14 mouse cellular contexts compared by ENCODE assay signal in genomic region chr15:86104401-86105344, GRCm38 (mm10). TPM values are rescaled to one million over a fixed set of nuclear protein-coding genes. Genes with fewer than 3 reads are reported as not detected.
A peak's percentile ranks its signal among the peaks of the same experiment; 100 is the strongest.
DNase-seq lines count a peak whose midpoint lies in the region; ATAC-seq lines count a peak whose summit lies in the region.
"Had no signal": no experiment of that assay in that cellular context is flagged by ENCODE, and none has a peak within 500 bp of the region (broad histone marks: within the 10 kb centered on the region; RNA-seq: fewer than 3 reads in every experiment).

No protein-coding gene starts in this region.

- 93% methylated on average over 19 of the region's 19 CpGs for WGBS in hindbrain, embryonic 10.5 days
- 94% methylated on average over 19 of the region's 19 CpGs for WGBS in hindbrain, embryonic 16.5 days

- no peaks in the 10 kb centered on the region for H3K9me3 ChIP-seq in hindbrain, embryonic 10.5 days
- H3K9me3 ChIP-seq in hindbrain, embryonic 16.5 days (ENCODE audit: control insufficient read depth, low read length): no peaks in the 10 kb centered on the region
- H3K9me3 ChIP-seq: forebrain, embryonic 12.5 days had no signal

- H3K4me2 ChIP-seq in hindbrain, embryonic 16.5 days (ENCODE audit: low read length): no peak overlapping the region
- H3K4me2 ChIP-seq: forebrain, embryonic 12.5 days had no signal

- DNase-seq in hindbrain, embryonic 10.5 days (ENCODE audit: low spot score): no peak
- DNase-seq in heart, postnatal 10 days: peak; percentile 58 to 76
- DNase-seq in neural tube, embryonic 10.5 days (ENCODE audit: extremely low spot score, low spot score): no peak
- DNase-seq: adrenal gland, postnatal 14 days; cerebellum, adult 11-12 months; lung, adult 18-20 months; midbrain, embryonic 14.5 days; thymus, postnatal 4 days had no signal

- peaks cover 28% of the 10 kb centered on the region for H3K4me1 ChIP-seq in hindbrain, embryonic 10.5 days (replicated peaks)
- peaks cover 4% of the 10 kb centered on the region for H3K4me1 ChIP-seq in hindbrain, embryonic 16.5 days (ENCODE audit: control insufficient read depth, insufficient read depth, low read depth, low read length)

- no peak for ATAC-seq in hindbrain, embryonic 16.5 days
- peak; percentile 46 for ATAC-seq in common myeloid progenitor, adult 5-6 weeks (replicated peaks; ENCODE audit: low read depth, poor library complexity, severe bottlenecking)
- ATAC-seq in megakaryocyte progenitor cell, adult 5-6 weeks (replicated peaks; ENCODE audit: poor library complexity): peak; percentile 66
- ATAC-seq in CD4-positive, CD25-positive, alpha-beta regulatory T cell, adult 4 months: no peak
- ATAC-seq: inflammation-experienced regulatory T-cells, adult 6 months had no signal

- peaks cover 47% of the 10 kb centered on the region for H3K36me3 ChIP-seq in hindbrain, embryonic 10.5 days
- H3K36me3 ChIP-seq in hindbrain, embryonic 16.5 days (ENCODE audit: control insufficient read depth, insufficient read depth, low read length): peaks cover 6% of the 10 kb centered on the region

- H3K27ac ChIP-seq in hindbrain, embryonic 10.5 days: peak overlapping the region; percentile 50; the same call in 1 of the 2 replicates
- no peak overlapping the region for H3K27ac ChIP-seq in hindbrain, embryonic 16.5 days (ENCODE audit: low read depth, low read length)
- H3K27ac ChIP-seq: forebrain, embryonic 12.5 days had no signal

- H3K27me3 ChIP-seq in hindbrain, embryonic 10.5 days (ENCODE audit: insufficient read depth, poor library complexity, severe bottlenecking): no peaks in the 10 kb centered on the region
- H3K27me3 ChIP-seq in hindbrain, embryonic 16.5 days (replicated peaks; ENCODE audit: control insufficient read depth, insufficient read depth, low read length): no peaks in the 10 kb centered on the region
- H3K27me3 ChIP-seq: forebrain, embryonic 12.5 days had no signal

- intact Hi-C loops in heart, postnatal 10 days (cut with DNase I): no loop called here

- H3K9ac ChIP-seq in hindbrain, embryonic 16.5 days (ENCODE audit: low read depth, low read length): no peak overlapping the region; the same call in 1 of the 2 replicates
- H3K9ac ChIP-seq: forebrain, embryonic 12.5 days had no signal

- no peak overlapping the region for H3K4me3 ChIP-seq in hindbrain, embryonic 10.5 days
- H3K4me3 ChIP-seq in hindbrain, embryonic 16.5 days (ENCODE audit: low read length): no peak overlapping the region
- H3K4me3 ChIP-seq: forebrain, embryonic 12.5 days had no signal

RNA-seq across cellular contexts. Expression of gene Gramd4, which starts 47.2 kb away (rescaled TPM):
- polyA plus RNA-seq in hindbrain, embryonic 10.5 days (2016; fragmentation: Nextera tagmentation; extraction: Ambion mirVana): 16.6 and 18.0 TPM in 2 replicates
- 18.4 and 30.4 TPM in 2 replicates for polyA plus RNA-seq in hindbrain, embryonic 16.5 days (2015; fragmentation: Nextera tagmentation; extraction: Ambion mirVana)
- total RNA-seq in common myeloid progenitor, adult 5-6 weeks (2017): 29.5 and 33.1 TPM in 2 replicates
- total RNA-seq in heart, postnatal 10 days (2021): 10 to 100 TPM; 37.2 to 42.1 TPM
- 7.1 and 7.4 TPM in 2 replicates for total RNA-seq in megakaryocyte progenitor cell, adult 5-6 weeks (2015)
- total RNA-seq in megakaryocyte progenitor cell, adult 5-6 weeks (2017): 19.7 and 20.5 TPM in 2 replicates
- polyA plus RNA-seq in CD4-positive, CD25-positive, alpha-beta regulatory T cell, adult 4 months (2017; shearing (Covaris generic)): 10 to 100 TPM; 25.3 to 25.7 TPM

Comparison
In these comparisons a context has a peak if more than half of its experiments do, and no peak if none do; other contexts are left out.
1. DNase-seq: peak in heart, postnatal 10 days (2 of 2); none in hindbrain, embryonic 10.5 days (single experiment) and neural tube, embryonic 10.5 days (single experiment).
2. ATAC-seq: peak in common myeloid progenitor, adult 5-6 weeks (single experiment) and megakaryocyte progenitor cell, adult 5-6 weeks (single experiment); none in hindbrain, embryonic 16.5 days (single experiment) and CD4-positive, CD25-positive, alpha-beta regulatory T cell, adult 4 months (single experiment).